Comparison of ENCODE assay signal across 8 mouse cellular contexts in genomic region chr4:155468952-155469351, GRCm38 (mm10). TPM values are rescaled to one million over a fixed set of nuclear protein-coding genes. Genes with fewer than 3 reads are reported as not detected.
DNase-seq lines count a peak whose midpoint lies in the region; ATAC-seq lines count a peak whose summit lies in the region.

Tmem52 (plus strand) TSS chr4:155469114.

- peak; percentile 68 for ATAC-seq in embryonic facial prominence, embryonic 14.5 days (ENCODE audit: low read depth)
- ATAC-seq in megakaryocyte-erythroid progenitor cell, adult 5-6 weeks (replicated peaks; ENCODE audit: low FRiP score, low TSS enrichment, poor library complexity, severe bottlenecking) = peak; percentile 85

- intact Hi-C loops in heart, postnatal 14 days (cut with DNase I) = no loop called here
- intact Hi-C loops in left cerebral cortex, postnatal 36 days (cut with DNase I) = no loop called here

- peak; percentile 68 for DNase-seq in urinary bladder, postnatal 14 days (ENCODE audit: low spot score)
- DNase-seq in urinary bladder, postnatal 10 days (ENCODE audit: low spot score) = no peak
- peak; percentile 78 for DNase-seq in embryonic facial prominence, embryonic 14.5 days (ENCODE audit: low spot score)
- DNase-seq in heart, postnatal 14 days = peak; percentile 49 to 51
- DNase-seq in kidney, postnatal 4 days = peak; percentile 53 to 75
- no peak for DNase-seq in left cerebral cortex, postnatal 36 days (ENCODE audit: low spot score in 2 of 2)
- no peak for DNase-seq in frontal cortex, postnatal 25 days (ENCODE audit: low spot score in 2 of 2)

- 0 out of 2 replicates have a peak, but pooled peaks cover 2% of the 10 kb centered on the region for H3K4me1 ChIP-seq in embryonic facial prominence, embryonic 14.5 days (ENCODE audit: control insufficient read depth, insufficient read depth, low read length)

- 9% methylated on average over 20 of the region's 21 CpGs for WGBS in embryonic facial prominence, embryonic 14.5 days

- peak within 1 kb of the TSS; percentile 20 for H3K4me3 ChIP-seq in embryonic facial prominence, embryonic 14.5 days (ENCODE audit: low read depth, low read length)

- 0 out of 2 replicates have a peak within 1 kb of the TSS, but pooled peaks have one; percentile 14 for H3K9ac ChIP-seq in embryonic facial prominence, embryonic 14.5 days (ENCODE audit: low read depth, low read length)

- no peaks in the 10 kb centered on the region for H3K9me3 ChIP-seq in embryonic facial prominence, embryonic 14.5 days (ENCODE audit: control insufficient read depth, low read length)

- peak within 1 kb of the TSS; percentile 49 for H3K4me2 ChIP-seq in embryonic facial prominence, embryonic 14.5 days (ENCODE audit: low read depth, low read length)

- 0 out of 2 replicates have a peak, but pooled peaks cover 5% of the 10 kb centered on the region for H3K27me3 ChIP-seq in embryonic facial prominence, embryonic 14.5 days (replicated peaks; ENCODE audit: control insufficient read depth, insufficient read depth, low read length)

- H3K27ac ChIP-seq in embryonic facial prominence, embryonic 14.5 days (replicated peaks; ENCODE audit: low read depth, low read length) = no peak within 1 kb of the TSS

- H3K36me3 ChIP-seq in embryonic facial prominence, embryonic 14.5 days (ENCODE audit: control insufficient read depth, insufficient read depth, low read length) = no peaks in the 10 kb centered on the region

RNA-seq across cellular contexts. Expression of gene Tmem52, which starts in this region (rescaled TPM):
- polyA plus RNA-seq in embryonic facial prominence, embryonic 14.5 days (2014; fragmentation: Nextera tagmentation; extraction: Ambion mirVana) = 0.54 and 1.3 TPM in 2 replicates
- total RNA-seq in heart, postnatal 14 days (2021) = 1 to 10 TPM; 3.6 to 6.9 TPM
- total RNA-seq in megakaryocyte-erythroid progenitor cell, adult 5-6 weeks (2014; fragmentation: Nextera tagmentation) = not detected in 2 replicates
- not detected in 2 replicates for total RNA-seq in megakaryocyte-erythroid progenitor cell, adult 5-6 weeks (2017)
- 1 to 10 TPM; 1.8 to 2.2 TPM for total RNA-seq in left cerebral cortex, postnatal 36 days (2021)

Comparison
In these comparisons a context has a peak if more than half of its experiments do, and no peak if none do; other contexts are left out.
1. DNase-seq: peak in urinary bladder, postnatal 14 days (single experiment), embryonic facial prominence, embryonic 14.5 days (single experiment), heart, postnatal 14 days (2 of 2) and kidney, postnatal 4 days (2 of 2); none in urinary bladder, postnatal 10 days (single experiment), left cerebral cortex, postnatal 36 days (0 of 2) and frontal cortex, postnatal 25 days (0 of 2).
2. Peak in ATAC-seq in megakaryocyte-erythroid progenitor cell, adult 5-6 weeks; RNA of the gene not detected or under 1 TPM.